Mouse (Mus musculus) central nervous system, embryonic 18 days (tissue): ENCODE measurements around the gene Hist1h2bg. TPM values are rescaled to one million over a fixed set of nuclear protein-coding genes. Genes with fewer than 3 reads are reported as not detected.

Source experiments
- polyA plus RNA-seq: library from polyadenylated mRNA; depleted of rRNA; stranded (reverse); fragments of >200 nt; gene quantifications from 2 replicates; pipeline ENCODE4 v1.2.3, GENCODE M21; 2012; rRNA removed

Hist1h2bg gene
- polyA plus RNA-seq, 1 experiment, result 9.6 TPM

Other genes starting within 250 kb of the Hist1h2bg start
- gene Zfp322a, start 202.2 kb upstream of the Hist1h2bg start, polyA plus RNA-seq, result 22.3 and 23.5 TPM in 2 replicates
- gene Abt1, start 147.5 kb upstream of the Hist1h2bg start, polyA plus RNA-seq, result 8.5 and 8.8 TPM in 2 replicates
- 0.09 and 0.12 TPM in 2 replicates for gene Btn1a1, start 105.5 kb upstream of the Hist1h2bg start, polyA plus RNA-seq
- 0.06 and 0.07 TPM in 2 replicates for gene Btn2a2, start 82.5 kb upstream of the Hist1h2bg start, polyA plus RNA-seq
- 10.2 and 10.6 TPM in 2 replicates for gene Hist1h4h, start 40.3 kb upstream of the Hist1h2bg start, polyA plus RNA-seq
- gene Hist1h2af, start 37.5 kb upstream of the Hist1h2bg start, polyA plus RNA-seq, result 47.4 and 62.7 TPM in 2 replicates
- gene Hist1h3g, start 36.0 kb upstream of the Hist1h2bg start, polyA plus RNA-seq, result 2.2 and 4.8 TPM in 2 replicates
- 0.52 and 0.80 TPM in 2 replicates for gene Hist1h2bh, start 28.0 kb upstream of the Hist1h2bg start, polyA plus RNA-seq
- gene Hist1h3f, start 27.3 kb upstream of the Hist1h2bg start, polyA plus RNA-seq, result 0.48 and 0.52 TPM in 2 replicates
- 4.7 and 5.8 TPM in 2 replicates for gene Hist1h4f, start 19.7 kb upstream of the Hist1h2bg start, polyA plus RNA-seq
- gene Hist1h1d, start 18.1 kb upstream of the Hist1h2bg start, polyA plus RNA-seq, result 0.14 and 0.15 TPM in 2 replicates
- gene Hist1h3e, start 9.0 kb upstream of the Hist1h2bg start, polyA plus RNA-seq, result 5.6 and 7.2 TPM in 2 replicates
- gene Hist1h2ae, start 176 bp upstream of the Hist1h2bg start, polyA plus RNA-seq, result 4.4 and 4.5 TPM in 2 replicates
- gene Hist1h2bf, start 2.8 kb downstream of the Hist1h2bg start, polyA plus RNA-seq, result 2.3 and 2.6 TPM in 2 replicates
- gene Hist1h2ad, start 3.0 kb downstream of the Hist1h2bg start, polyA plus RNA-seq, result 1.6 and 1.8 TPM in 2 replicates
- gene Hist1h3d, start 4.4 kb downstream of the Hist1h2bg start, polyA plus RNA-seq, result 4.3 and 5.6 TPM in 2 replicates
- 1.9 and 2.8 TPM in 2 replicates for gene Hist1h4d, start 10.2 kb downstream of the Hist1h2bg start, polyA plus RNA-seq
- 1.2 and 1.5 TPM in 2 replicates for gene Hist1h2be, start 49.7 kb downstream of the Hist1h2bg start, polyA plus RNA-seq
- 1.8 and 1.9 TPM in 2 replicates for gene Hist1h1e, start 51.2 kb downstream of the Hist1h2bg start, polyA plus RNA-seq
- 0.62 and 0.67 TPM in 2 replicates for gene Hist1h2ac, start 112.6 kb downstream of the Hist1h2bg start, polyA plus RNA-seq
- gene Hist1h2bc, start 112.8 kb downstream of the Hist1h2bg start, polyA plus RNA-seq, result 32.4 and 40.3 TPM in 2 replicates
- not detected in 2 replicates for gene Hist1h1t, start 124.4 kb downstream of the Hist1h2bg start, polyA plus RNA-seq
- 2.6 and 3.4 TPM in 2 replicates for gene Hist1h4c, start 127.1 kb downstream of the Hist1h2bg start, polyA plus RNA-seq
- 1.5 and 2.0 TPM in 2 replicates for gene Hfe, start 139.5 kb downstream of the Hist1h2bg start, polyA plus RNA-seq
- 12.8 and 15.6 TPM in 2 replicates for gene Hist1h1c, start 167.4 kb downstream of the Hist1h2bg start, polyA plus RNA-seq
- gene Hist1h3c, start 174.2 kb downstream of the Hist1h2bg start, polyA plus RNA-seq, result 3.9 and 4.1 TPM in 2 replicates
- gene Hist1h2bb, start 175.3 kb downstream of the Hist1h2bg start, polyA plus RNA-seq, result 1.9 and 2.7 TPM in 2 replicates
- gene Hist1h2ab, start 179.7 kb downstream of the Hist1h2bg start, polyA plus RNA-seq, result 6.3 and 6.8 TPM in 2 replicates
- gene Hist1h3b, start 180.9 kb downstream of the Hist1h2bg start, polyA plus RNA-seq, result 7.5 and 8.8 TPM in 2 replicates
- gene Hist1h4b, start 185.6 kb downstream of the Hist1h2bg start, polyA plus RNA-seq, result 4.9 and 7.8 TPM in 2 replicates
- 2.3 and 3.4 TPM in 2 replicates for gene Hist1h4a, start 189.8 kb downstream of the Hist1h2bg start, polyA plus RNA-seq
- 5.1 and 5.4 TPM in 2 replicates for gene Hist1h3a, start 191.0 kb downstream of the Hist1h2bg start, polyA plus RNA-seq
- 0.66 and 1.8 TPM in 2 replicates for gene Hist1h1a, start 192.3 kb downstream of the Hist1h2bg start, polyA plus RNA-seq
- gene Trim38, start 198.5 kb downstream of the Hist1h2bg start, polyA plus RNA-seq, result 0.04 TPM in 1 of 2 replicates, not detected in the other
- gene Slc17a2, start 235.6 kb downstream of the Hist1h2bg start, polyA plus RNA-seq, result 0.01 TPM in 1 of 2 replicates, not detected in the other